Mouse (Mus musculus) embryo, embryonic 11.5 days (tissue): Measurements from ENCODE around the gene Mau2.
A peak's percentile ranks its signal among the peaks of the same experiment; 100 is the strongest.

ENCODE experiments used
- DNase-seq: peaks from one replicate; pipeline ENCODE4 v3.0.0-alpha.2; 2012; ENCODE audit warnings: low read depth, low spot score

The Mau2 gene

GRCm38 (mm10) chr8:69974194-69974614 lies 68.3 kb downstream of the Mau2 start:
- DNase-seq, result peak; percentile 89

DNA sequence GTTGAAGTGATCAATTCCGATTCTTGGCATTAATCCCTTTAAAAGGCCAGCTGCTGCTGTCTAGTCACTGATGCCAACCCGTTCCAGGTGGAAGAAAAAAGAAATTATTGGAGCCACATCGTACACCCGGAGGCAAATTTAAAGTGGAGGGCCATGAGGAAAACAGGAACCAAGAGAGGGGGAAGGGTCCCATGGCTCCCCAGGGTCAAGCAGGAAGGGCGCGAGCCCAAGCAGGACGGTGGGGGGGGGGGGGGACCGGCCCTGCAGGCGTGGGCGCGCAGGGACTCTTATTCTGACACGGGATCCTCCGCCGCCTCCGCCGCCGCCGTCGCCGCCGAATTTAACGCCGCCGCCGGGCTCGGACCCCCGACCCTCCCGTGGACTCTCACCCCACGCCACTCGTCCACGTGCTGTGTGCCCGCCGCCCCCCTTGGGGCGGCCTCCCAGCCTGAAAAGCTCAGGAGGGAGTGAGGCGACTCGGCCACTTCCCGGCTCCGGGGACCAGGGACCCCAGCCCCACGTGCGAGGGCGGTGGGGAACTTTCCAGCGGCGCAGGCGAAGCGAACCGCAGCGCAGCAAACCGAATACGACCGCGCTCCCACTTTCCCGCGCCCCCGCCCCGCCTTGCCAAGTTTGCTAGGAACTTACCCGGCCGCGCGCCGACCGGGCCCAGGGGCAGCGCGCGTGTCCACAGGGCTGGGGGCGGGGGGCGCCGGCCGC lies 68.9 kb downstream of the Mau2 start:
- DNase-seq, result peak; percentile 11

DNA sequence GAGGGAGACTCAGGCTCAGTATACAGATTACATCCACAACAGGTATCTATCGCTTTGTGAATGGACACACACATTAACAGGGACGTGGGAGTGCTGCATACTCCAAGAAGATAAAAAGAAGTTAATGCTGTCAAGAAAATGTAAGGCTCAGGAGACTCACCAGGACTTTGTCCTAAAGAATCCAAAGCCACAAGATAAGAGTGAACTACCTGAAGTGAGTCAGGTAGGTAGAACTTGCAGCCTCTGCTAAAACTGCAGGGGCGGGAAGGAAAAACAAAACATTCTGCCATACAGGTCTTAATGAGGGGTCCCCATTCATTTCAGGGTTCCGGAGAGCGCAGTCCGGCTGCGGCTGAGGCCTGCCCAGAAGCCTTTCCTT lies 69.5 kb downstream of the Mau2 start:
- DNase-seq, result no peak

DNA sequence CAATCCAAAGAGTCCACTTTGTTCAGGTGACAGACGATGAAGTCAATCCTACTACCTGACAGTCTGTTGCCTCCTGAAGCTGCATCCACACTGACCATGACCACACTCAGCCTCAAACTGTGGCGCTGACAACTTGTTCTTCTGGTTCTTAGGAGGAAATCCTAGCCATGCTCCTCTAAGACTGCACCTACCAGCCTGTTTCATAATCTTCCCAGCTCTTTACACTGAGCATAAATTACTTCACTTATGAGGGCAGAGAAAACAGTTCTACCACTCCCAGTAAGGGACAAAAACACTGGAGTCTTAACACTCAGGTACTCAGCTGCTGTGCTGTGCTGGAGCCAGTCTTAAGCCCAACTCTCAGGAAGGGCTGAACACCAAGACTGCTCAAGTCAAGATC lies 71.7 kb downstream of the Mau2 start:
- DNase-seq, result no peak

DNA sequence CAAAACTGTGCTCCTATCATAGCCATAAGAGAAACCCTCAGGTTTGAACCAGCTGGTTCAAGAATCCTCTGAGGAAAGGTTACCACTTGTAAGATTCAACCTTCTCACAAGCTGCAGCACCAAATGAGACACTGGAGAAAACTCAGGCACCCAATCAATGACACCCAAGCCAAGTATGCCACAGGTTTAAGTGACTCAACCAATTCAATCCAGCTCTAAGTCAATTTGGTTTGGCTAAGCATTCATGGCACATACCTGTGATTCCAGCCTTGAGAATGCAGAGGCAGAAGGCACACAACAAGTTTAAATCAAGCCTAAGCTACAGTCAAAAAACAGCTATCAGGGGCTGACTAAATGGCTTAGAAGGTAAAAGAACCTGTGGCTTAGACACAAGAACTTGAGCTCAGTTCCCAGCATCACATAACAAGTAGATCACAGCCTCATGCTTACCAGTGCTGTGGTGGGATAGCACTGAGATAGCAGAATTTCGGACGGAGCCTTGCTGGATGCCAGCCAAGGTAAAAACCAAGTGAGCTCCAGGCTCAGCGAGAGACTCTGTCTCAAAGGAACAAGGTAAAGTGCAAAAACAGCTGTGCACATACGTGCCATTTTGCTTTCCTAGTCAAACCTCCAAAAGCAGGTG lies 75.1 kb downstream of the Mau2 start:
- no peak for DNase-seq
